Mouse (Mus musculus): ENCODE measurements at regions not wholly inside any gene's neighbourhood (a gene's known extent, or its start where the extent isn't known, plus 50 kb on each side); places are given as distances from the start of the nearest gene placed in this dataset.

DNA sequence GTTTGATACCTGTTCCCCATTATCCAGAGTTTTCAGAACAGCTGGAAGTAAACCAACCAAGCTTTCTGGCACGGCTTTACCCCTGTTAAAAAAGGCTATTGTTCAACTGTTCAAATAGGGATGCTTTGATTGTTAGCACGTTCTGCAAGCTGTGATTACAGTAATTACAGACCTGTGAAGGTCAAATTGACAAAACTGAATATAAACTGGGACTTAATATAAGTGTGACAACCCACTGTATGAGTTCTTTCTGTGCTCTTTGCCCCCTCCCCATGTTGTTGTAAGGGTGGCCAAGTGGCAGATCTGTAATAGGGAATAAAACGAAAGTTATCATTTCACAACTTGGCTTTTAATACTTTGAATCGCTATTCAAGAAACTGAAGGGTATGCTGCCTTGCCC is 105.0 kb upstream of the 4933415F23Rik start:
- DNase-seq: no peak

DNA sequence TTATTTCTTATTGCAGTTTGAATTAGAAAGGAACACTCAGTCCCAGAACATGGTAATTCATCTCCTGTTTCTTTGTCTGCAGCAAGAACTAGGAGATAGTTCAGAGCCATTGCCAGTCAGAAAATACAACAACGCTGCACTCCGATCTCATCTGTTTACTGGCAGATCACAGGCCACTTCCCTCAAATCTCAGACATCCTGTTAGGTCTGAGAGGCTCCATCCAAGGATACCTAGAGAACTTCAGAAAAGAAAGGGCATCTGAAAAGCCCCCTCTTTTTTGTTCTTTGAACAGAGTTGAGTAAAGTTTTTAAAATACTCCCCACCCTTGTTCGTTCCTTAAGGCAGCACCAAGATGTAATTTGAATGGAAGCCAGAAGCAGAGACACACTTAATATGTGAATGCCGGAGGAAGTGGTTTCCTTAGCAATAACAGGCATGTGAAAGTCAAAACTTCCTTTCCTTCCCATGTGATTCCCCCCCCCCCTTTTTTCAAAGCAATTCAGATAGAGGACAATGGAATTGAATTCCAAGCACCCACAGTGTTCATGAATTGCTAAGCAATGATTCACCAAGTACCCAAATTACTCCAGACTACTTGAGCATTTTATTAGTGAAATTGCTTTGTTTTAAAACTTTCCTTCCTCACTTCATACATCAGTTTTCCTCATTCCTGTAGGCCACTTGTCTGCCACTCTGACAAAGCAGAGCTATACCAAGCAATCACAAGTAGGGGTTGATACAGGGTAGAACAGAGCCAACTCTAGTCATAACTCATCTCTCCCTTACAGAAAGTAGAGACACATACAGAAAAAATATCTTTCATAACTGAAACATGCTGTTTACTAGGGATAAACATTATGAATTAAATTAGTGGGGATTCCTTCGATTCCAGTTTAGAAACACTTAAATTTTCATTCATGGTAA is 100.7 kb upstream of the 4933415F23Rik start:
- DNase-seq: no peak

DNA sequence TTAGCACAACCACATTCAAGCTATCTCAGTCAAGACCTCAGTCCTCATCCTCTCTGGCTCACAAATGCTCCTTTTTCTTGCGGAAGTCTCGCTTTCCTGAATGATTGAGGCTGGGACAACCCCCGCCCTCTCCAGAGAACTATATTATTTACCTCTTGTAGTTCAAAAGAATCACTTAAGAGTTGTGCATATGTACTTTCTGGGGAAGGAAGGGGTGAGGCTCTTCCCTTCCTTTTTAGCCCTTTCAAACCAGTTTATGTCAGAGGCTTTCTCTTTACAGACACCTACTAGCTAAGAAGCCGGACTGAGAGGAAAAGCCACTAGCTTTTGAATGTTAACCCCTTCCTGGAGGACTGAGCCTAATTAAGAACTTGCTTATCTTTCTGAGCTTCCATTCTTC is 98.4 kb upstream of the 4933415F23Rik start:
- DNase-seq: no peak

- DNase-seq: no peak
Measured at GRCm38 (mm10) chr1:23190316-23191005, 88.4 kb upstream of the 4933415F23Rik start.

DNA sequence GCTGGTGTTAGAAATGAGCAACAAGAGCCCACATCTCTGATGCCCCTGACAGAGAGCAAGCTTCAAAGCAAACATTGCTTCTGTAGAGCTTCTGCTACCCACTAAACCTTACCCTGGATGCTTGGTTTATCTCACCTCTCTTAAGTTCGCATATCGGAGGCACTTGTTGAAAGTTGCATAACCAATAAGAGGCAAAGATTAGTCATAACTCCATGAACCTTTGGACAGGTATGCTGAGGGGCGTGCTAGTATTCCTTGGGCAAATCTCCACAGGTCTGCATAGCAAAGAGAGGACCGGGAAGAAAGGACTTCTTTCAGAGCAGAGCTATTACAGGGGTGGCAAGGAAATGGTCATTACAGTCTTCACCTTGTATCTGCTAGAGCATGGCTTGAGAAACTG is 87.7 kb upstream of the 4933415F23Rik start:
- no peak for DNase-seq

DNA sequence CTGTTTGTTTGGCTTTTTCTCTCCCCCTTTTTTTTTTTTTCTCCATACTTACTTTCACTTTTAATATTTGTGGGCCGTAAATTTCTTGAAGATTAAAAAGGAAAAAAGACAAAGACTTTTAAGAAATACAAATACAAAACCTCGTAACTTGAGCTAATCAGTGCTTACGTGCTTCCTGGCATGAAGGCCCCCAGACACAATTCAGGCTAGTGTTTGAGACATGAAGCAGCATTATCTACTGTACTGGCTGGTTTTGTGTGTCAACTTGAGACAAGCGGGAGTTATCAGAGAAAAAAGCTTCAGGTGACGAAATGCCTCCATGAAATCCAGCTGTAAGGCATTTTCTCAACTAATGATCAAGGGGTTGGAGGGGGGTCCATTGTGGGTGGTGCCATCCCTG is 86.2 kb upstream of the 4933415F23Rik start:
- DNase-seq: no peak

DNA sequence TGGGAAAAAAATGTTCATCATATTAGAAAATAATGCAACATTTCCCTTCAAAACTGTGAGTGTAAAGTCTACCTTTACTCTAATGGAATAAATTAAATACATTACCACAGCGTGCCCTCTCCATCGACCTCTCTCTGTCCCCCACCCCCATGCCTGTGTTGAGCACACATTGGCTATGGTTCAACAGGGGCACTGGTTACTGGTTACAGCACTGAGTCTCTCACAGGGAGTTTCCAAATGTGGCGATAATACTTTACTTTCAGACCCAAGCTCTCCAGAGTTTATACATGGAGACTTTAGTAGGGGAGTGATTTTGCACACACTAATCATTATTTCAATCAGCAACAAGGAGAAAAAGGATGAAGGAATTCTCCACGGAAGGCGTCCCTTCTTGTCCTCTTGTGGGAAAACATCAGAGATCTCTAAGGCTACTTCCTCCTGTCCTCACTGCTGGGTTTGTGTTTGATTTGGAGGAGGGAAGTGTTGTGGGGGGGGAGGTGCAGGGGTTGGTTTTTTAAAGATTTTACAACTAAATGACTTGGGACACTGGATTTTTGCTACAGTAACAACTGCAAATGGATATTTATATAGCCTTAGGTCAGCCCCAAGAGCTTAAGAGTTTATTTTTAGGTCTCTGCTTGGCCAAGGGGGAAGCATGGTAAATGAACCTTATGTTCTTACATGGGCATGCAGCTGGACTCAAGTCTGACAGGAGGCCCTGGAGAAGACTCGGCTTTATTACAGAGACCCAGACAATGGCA is 85.6 kb upstream of the 4933415F23Rik start:
- no peak for DNase-seq

DNA sequence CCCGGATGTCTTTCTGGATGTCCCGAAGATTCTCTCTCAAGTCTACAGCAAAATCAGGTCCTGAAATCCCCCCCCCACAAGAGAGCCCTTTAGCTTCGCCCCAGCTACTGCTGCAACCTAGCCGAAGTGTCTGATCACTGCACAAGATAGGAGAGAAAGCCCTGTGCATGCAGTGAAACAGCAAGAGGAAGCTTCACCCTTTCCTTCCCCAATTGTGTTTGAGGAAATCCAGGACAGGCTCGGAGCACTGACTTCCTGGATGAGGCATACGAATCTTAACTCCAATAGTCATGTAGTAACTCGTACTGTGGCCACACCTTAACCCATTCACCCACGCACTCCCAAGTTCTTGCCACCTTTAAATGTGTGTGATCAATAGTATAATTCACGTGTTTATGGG is 82.7 kb upstream of the 4933415F23Rik start:
- no peak for DNase-seq

GRCm38 (mm10) chr1:23182541-23182940 is 80.5 kb upstream of the 4933415F23Rik start:
- DNase-seq: no peak

- no peak for DNase-seq
Measured at GRCm38 (mm10) chr1:23178335-23178974, 76.4 kb upstream of the 4933415F23Rik start.

- DNase-seq: no peak
Measured at GRCm38 (mm10) chr1:23174022-23174421, 72.0 kb upstream of the 4933415F23Rik start.

DNA sequence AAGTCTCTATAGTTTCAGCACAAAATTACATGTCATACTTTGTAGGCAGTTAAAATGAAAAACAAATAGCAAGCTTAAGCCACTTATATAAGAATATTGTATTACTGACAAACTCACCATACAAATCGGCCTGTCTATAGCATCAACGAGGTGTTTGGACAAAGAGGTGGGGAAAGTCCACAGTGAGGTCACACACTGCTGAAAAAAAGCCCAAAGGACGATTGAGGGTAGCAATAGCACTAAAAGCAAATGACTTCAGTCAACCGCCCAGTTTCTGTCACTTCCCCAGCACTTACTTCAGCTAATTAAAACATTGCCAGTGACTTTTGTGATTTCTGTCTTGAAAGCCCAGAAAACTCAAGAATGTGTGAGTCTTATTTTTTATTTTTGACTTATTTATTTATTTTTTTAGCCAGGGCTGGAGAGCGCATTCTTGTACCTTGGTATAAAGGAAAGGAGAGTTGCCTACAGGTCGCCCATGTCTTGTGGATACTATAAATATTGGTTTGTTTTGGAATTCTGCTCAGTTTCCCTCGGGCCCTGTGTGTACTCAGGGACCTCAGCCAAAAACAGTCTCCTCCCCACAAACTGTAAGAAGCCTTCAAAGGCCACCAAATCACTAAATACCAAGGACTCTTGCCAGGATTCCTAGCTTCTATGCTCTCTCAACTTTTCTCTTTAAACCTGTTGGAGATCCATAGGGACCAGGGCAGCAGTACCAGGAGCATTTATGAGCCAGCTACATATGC is 71.2 kb upstream of the 4933415F23Rik start:
- no peak for DNase-seq

DNA sequence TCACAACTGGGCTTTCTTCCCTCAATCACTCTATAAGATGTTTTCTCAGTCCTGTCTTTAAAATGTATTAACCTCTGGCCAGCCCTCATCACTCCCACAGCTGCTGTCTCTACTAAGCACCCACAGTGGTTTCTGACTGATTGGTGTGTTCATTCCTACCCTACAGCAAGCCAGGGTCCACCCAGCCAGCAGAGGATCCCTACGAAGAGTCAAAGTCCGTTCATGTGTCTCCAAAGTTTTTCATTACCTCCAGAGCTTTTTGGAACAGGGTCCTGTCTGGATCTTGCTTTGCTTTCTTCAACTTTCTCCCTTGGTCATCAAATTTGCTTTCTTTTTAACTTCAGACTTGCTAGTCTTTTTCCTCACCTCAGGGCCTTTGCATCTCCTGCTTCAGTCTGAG is 69.3 kb upstream of the 4933415F23Rik start:
- no peak for DNase-seq

GRCm38 (mm10) chr1:23170711-23171110 is 68.7 kb upstream of the 4933415F23Rik start:
- no peak for DNase-seq

DNA sequence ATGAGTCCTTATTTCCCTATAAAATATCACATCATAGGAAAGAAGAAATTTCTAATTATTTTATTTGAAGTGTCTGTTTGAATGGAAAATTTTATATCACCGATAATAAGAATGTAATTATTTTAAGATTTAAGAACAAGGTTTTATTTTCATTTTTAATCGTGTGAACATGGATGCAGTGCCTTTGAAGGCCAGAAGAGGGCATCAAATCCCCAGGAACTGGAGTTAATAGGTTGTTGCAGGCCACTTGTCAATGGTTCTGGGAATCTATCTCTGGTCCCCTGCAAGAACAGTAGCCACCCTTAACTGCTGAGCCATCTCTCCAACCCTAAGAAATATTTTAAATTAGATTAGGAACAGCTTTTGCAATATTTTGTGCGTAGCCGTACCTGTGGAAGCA is 66.5 kb upstream of the 4933415F23Rik start:
- DNase-seq: no peak

DNA sequence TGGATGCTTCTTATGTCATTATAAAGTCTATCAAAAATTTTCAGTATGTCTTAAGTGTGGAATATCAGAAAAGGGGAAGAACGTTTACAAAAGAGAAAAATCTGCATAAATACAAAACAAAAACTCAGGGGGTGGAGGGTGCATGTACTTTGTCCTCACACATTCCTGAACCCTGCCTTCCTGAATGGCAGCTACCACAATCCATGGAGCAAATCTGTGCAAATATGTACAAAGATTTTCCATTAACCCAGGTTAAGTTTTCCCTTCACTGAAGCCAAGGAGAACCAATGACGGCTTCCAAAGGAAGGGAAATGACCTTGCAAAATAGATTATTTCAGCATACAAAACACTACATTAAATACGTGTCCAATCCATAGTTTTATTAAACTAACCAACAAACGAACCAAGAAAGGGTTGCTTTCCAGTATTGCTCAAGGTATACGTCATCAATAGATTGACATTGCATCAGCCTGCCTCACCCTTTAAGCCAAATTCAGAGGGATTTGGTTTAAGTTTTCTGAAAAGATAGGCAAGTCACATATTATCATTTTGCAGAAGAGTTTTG is 61.4 kb upstream of the 4933415F23Rik start:
- no peak for DNase-seq

DNA sequence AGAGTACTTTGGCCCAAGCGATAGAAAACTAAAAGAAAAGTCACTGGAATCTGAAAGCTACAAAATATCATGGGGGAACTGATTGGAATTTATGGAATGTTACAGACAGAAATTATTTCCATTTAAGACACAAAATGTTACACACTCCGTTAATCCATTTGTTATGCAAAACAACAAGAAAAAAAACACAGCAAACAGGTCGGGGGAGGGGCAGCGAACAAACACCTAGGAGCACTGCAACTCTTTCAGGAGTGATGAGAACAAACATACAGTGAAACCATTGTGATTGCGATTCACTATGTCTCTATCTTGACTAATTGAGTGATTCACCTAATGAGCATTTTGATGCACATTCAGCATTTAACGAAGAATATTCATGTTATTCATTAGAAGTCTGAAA is 60.7 kb upstream of the 4933415F23Rik start:
- DNase-seq: no peak

Data from thymus, postnatal 4 days (tissue).